Mouse (Mus musculus) heart, embryonic 10.5 days (tissue): ENCODE results near the gene Sgms2. TPM values are rescaled to one million over a fixed set of nuclear protein-coding genes. Genes with fewer than 3 reads are reported as not detected.

Experiments used
- DNase-seq: peaks from one replicate; pipeline ENCODE4 v3.0.0-alpha.2; 2017; ENCODE audit warnings: low spot score
- H3K27ac ChIP-seq: fragments of 300-500 bp; sonication (generic); 2 replicates; pipeline ENCODE4 v1.5.1; 2016; ENCODE audit warnings: mild to moderate bottlenecking
- H3K27me3 ChIP-seq: fragments of 300-500 bp; sonication (generic); 2 replicates; pipeline ENCODE4 v1.6.1; 2016; ENCODE audit warnings: mild to moderate bottlenecking; ENCODE audit not compliant: poor library complexity, insufficient read depth, severe bottlenecking
- H3K36me3 ChIP-seq: fragments of 300-500 bp; sonication (generic); 2 replicates; pipeline ENCODE4 v1.6.1; 2016; ENCODE audit warnings: mild to moderate bottlenecking, moderate library complexity
- H3K4me1 ChIP-seq: fragments of 300-500 bp; sonication (generic); 2 replicates; pipeline ENCODE4 v1.6.1; 2016; ENCODE audit warnings: mild to moderate bottlenecking
- H3K4me3 ChIP-seq: fragments of 300-500 bp; sonication (generic); 2 replicates; pipeline ENCODE4 v1.5.1; 2016; ENCODE audit warnings: mild to moderate bottlenecking, moderate library complexity
- H3K9me3 ChIP-seq: fragments of 300-500 bp; sonication (generic); 2 replicates; pipeline ENCODE4 v1.6.1; 2016; ENCODE audit warnings: mild to moderate bottlenecking, moderate library complexity
- WGBS: fragments of 180-500 bp; shearing (Covaris S2); methylation state at CpG from one replicate; pipeline ENCODE4 v1.1.7; 2016; 5-methylcytosine and 5-hydroxymethylcytosine counted together
- polyA plus RNA-seq: library from polyadenylated mRNA; unstranded; fragments of >200 nt; fragmentation: Nextera tagmentation; extraction: Ambion mirVana; gene quantifications from 2 replicates; pipeline ENCODE4 v1.2.1, GENCODE M21; 2016

Gene Sgms2
- polyA plus RNA-seq, result 1.4 and 1.9 TPM in 2 replicates

DNA sequence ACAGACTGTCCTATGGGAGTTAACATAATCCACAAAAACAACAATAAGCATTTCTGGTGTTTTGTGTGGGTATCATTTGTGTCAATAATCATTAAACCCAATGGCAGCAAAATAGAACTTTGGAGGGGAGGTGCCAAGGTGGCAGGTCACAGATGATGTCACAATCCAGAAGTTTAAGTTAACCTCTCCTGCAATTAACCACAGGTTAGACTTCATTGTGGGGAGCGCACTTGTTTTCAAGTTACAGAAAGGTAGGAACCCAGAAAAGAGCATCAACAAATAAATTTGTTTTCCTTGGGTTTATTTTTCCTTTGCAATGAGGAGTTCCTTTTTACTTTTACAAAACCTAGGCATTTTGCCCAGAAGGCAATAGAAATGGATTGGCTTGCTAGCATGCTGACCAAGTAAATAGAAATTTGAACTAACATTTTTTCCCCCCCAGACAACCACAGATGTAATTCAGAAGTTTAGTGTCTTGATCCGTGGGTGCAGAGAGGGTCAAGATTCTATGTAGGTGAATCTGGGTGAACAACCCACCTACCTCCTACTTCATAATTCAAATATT lies at the start of gene Sgms2:
Sgms2 (minus strand) TSS at position 51 of the 565 bp plus-strand sequence.
- 81% methylated on average over 2 of the region's 2 CpGs for WGBS
- H3K36me3 ChIP-seq, result no peaks in the 10 kb centered on the region
- peak within 1 kb of the TSS; percentile 86 for H3K4me3 ChIP-seq
- H3K9me3 ChIP-seq, result no peaks in the 10 kb centered on the region
- H3K27me3 ChIP-seq, result peaks cover 59% of the 10 kb centered on the region
- DNase-seq, result no peak
- H3K4me1 ChIP-seq, result peaks cover 9% of the 10 kb centered on the region
- H3K27ac ChIP-seq, result peak within 1 kb of the TSS; percentile 89

DNA sequence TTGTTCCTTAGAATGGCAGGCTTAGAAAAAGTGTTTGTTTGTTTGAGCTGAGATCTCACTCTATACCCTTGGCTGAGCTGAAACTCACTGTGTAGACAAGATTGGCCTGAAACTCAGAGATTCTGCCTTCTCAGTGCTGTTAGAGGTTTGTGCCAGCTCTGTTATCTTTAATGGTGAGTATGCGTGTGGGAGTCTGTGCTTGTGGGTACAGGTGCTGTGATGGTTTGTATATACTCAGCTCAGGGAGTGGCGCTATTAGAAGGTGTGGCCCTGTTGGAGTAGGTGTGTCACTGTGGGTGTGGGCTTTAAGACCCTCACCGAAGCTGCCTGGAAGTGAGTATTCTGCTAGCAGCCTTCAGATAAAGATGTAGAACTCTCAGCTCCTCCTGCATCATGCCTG lies 34.0 kb upstream of the Sgms2 start:
- DNase-seq, result no peak
- Histone ChIP-seq H3K4me1 (no peaks in the 10 kb centered on the region), H3K36me3 (no peaks in the 10 kb centered on the region), H3K9me3 (no peaks in the 10 kb centered on the region), H3K27ac (no peak overlapping the region), H3K4me3 (no peak overlapping the region), H3K27me3 (no peaks in the 10 kb centered on the region)
- WGBS, result 75% methylated on average over 3 of the region's 3 CpGs

- H3K4me3 ChIP-seq, result no peak overlapping the region
- no peaks in the 10 kb centered on the region for H3K4me1 ChIP-seq
- H3K27ac ChIP-seq, result no peak overlapping the region
- no peaks in the 10 kb centered on the region for H3K9me3 ChIP-seq
- no peaks in the 10 kb centered on the region for H3K36me3 ChIP-seq
- no peaks in the 10 kb centered on the region for H3K27me3 ChIP-seq
- DNase-seq, result no peak
- WGBS, result 19% methylated on average over 11 of the region's 11 CpGs
Observed at GRCm38 (mm10) chr3:131524779-131525178, 33.6 kb upstream of the Sgms2 start.

- Histone ChIP-seq H3K9me3 (no peaks in the 10 kb centered on the region), H3K27ac (no peak overlapping the region), H3K36me3 (no peaks in the 10 kb centered on the region), H3K4me1 (no peaks in the 10 kb centered on the region), H3K27me3 (no peaks in the 10 kb centered on the region), H3K4me3 (no peak overlapping the region)
- no peak for DNase-seq
- WGBS, result 70% methylated on average over 5 of the region's 5 CpGs
Observed at GRCm38 (mm10) chr3:131524210-131524609, 33.0 kb upstream of the Sgms2 start.

- Histone ChIP-seq H3K4me1 (no peaks in the 10 kb centered on the region), H3K27me3 (no peaks in the 10 kb centered on the region), H3K27ac (no peak overlapping the region), H3K36me3 (no peaks in the 10 kb centered on the region), H3K9me3 (no peaks in the 10 kb centered on the region), H3K4me3 (no peak overlapping the region)
- DNase-seq, result no peak
- 79% methylated on average over 9 of the region's 9 CpGs for WGBS
Observed at GRCm38 (mm10) chr3:131523749-131524148, 32.5 kb upstream of the Sgms2 start.

GRCm38 (mm10) chr3:131522243-131522642 lies 31.0 kb upstream of the Sgms2 start:
- WGBS, result 69% methylated on average over 7 of the region's 7 CpGs
- no peaks in the 10 kb centered on the region for H3K27me3 ChIP-seq
- H3K4me1 ChIP-seq, result no peaks in the 10 kb centered on the region
- no peaks in the 10 kb centered on the region for H3K9me3 ChIP-seq
- no peak for DNase-seq
- H3K27ac ChIP-seq, result no peak overlapping the region
- no peak overlapping the region for H3K4me3 ChIP-seq
- no peaks in the 10 kb centered on the region for H3K36me3 ChIP-seq

DNA sequence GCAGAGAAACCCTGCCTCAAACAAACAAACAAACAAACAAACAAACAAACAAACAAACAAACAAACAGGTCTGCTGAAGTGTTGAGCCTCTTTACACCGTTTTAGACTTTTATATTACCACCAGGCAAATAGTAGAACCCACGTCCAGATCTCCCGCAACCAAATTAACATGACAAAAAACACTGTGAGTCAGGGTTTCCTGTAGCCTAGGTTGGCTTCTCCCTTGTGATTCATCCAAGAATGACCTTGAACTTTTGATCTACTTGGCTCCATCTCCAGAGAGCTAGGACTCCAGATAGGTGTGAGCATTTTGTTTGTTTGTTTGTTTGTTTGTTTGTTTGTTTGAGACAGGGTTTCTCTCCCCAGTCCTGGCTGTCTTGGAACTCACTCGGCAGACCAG lies 30.0 kb upstream of the Sgms2 start:
- Histone ChIP-seq H3K27ac (no peak overlapping the region), H3K36me3 (no peaks in the 10 kb centered on the region), H3K4me1 (no peaks in the 10 kb centered on the region), H3K9me3 (no peaks in the 10 kb centered on the region), H3K4me3 (no peak overlapping the region), H3K27me3 (no peaks in the 10 kb centered on the region)
- no peak for DNase-seq
- WGBS, result 80% methylated on average over 4 of the region's 4 CpGs

GRCm38 (mm10) chr3:131517756-131518155 lies 26.5 kb upstream of the Sgms2 start:
- H3K27me3 ChIP-seq, result no peaks in the 10 kb centered on the region
- no peak overlapping the region for H3K4me3 ChIP-seq
- H3K9me3 ChIP-seq, result no peaks in the 10 kb centered on the region
- WGBS, result 81% methylated on average over 6 of the region's 6 CpGs
- H3K27ac ChIP-seq, result no peak overlapping the region
- no peak for DNase-seq
- H3K36me3 ChIP-seq, result no peaks in the 10 kb centered on the region
- no peaks in the 10 kb centered on the region for H3K4me1 ChIP-seq

- Histone ChIP-seq H3K27ac (no peak overlapping the region), H3K27me3 (no peaks in the 10 kb centered on the region), H3K36me3 (no peaks in the 10 kb centered on the region), H3K4me3 (no peak overlapping the region), H3K4me1 (no peaks in the 10 kb centered on the region), H3K9me3 (no peaks in the 10 kb centered on the region)
- DNase-seq, result no peak
- 77% methylated on average over 7 of the region's 7 CpGs for WGBS
Observed at GRCm38 (mm10) chr3:131516332-131516999, 25.3 kb upstream of the Sgms2 start.

DNA sequence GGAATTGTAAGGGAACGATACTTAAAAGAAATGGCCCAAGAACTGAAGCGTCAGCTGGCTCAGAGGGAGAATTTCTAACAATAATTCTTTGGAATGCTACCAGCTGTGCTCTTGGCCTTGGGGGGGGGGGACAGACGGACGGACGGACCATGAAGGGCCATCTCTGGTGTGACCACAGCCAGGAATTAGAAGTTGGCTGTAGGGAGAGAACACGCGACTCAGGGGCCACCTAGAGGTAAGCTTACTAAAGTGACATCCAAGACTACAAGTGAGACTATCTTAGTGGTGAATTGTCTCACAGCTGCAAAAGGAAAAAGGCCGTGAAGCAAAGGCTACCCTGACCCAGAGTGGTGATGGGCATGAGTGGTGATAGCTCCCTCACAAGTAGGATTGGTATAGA lies 20.4 kb upstream of the Sgms2 start:
- 64% methylated on average over 8 of the region's 8 CpGs for WGBS
- H3K27me3 ChIP-seq, result no peaks in the 10 kb centered on the region
- no peaks in the 10 kb centered on the region for H3K36me3 ChIP-seq
- DNase-seq, result no peak
- no peaks in the 10 kb centered on the region for H3K4me1 ChIP-seq
- H3K4me3 ChIP-seq, result no peak overlapping the region
- no peaks in the 10 kb centered on the region for H3K9me3 ChIP-seq
- no peak overlapping the region for H3K27ac ChIP-seq

DNA sequence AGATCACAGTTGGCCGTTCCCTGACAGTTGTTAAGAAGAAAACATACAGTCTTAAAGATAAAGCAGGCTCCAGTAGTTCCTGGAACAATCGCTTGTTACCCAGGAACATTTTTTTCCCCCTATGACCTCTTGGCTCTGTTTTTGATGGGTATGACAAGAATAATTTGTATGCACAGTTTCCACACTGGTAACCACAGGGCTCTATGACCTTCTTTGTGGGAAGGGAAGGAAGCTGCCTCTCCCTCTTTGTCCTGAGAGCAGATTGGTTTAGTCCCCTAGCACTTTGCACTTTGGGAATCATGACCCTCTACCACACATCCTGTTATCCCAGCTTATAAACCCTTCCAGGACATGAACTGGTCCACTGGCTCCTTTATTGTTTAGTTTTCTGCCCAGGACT lies 16.8 kb upstream of the Sgms2 start:
- Histone ChIP-seq H3K9me3 (no peaks in the 10 kb centered on the region), H3K4me3 (no peak overlapping the region), H3K4me1 (no peaks in the 10 kb centered on the region), H3K27me3 (no peaks in the 10 kb centered on the region), H3K27ac (no peak overlapping the region), H3K36me3 (no peaks in the 10 kb centered on the region)
- no peak for DNase-seq
- 73% methylated on average over 2 of the region's 2 CpGs for WGBS

DNA sequence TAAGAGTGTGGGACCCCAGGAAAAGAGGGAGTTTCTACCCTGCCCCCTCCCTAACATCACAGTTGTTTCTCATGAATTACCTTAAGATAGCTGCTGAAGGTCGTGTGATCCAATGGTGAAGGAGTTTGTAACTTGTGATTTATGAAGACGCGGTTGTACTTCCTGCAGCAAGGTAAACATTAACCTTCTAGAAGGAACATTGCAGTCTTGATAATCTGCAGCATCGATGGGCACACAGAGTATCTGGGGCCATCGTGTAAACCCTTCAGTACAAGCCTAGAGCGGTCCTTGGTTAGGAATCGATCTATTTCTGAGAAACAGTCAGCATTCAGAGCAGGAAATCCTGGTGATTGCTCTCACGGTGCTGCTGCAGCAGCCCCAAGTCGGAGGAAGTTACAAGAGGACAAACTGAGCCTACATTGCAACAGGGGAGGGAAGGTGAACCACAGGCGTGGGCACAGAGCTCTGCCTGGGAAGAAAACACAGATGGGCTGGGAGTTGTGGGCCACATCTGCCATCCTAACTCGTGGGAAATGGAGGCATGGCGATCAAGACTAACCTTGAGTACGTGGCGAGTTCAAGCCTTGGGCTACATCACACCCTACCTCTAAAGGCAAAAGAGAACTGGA lies 13.5 kb upstream of the Sgms2 start:
- H3K27me3 ChIP-seq, result no peaks in the 10 kb centered on the region
- H3K36me3 ChIP-seq, result no peaks in the 10 kb centered on the region
- no peak overlapping the region for H3K27ac ChIP-seq
- no peaks in the 10 kb centered on the region for H3K9me3 ChIP-seq
- WGBS, result 77% methylated on average over 14 of the region's 14 CpGs
- DNase-seq, result no peak
- no peaks in the 10 kb centered on the region for H3K4me1 ChIP-seq
- H3K4me3 ChIP-seq, result no peak overlapping the region

GRCm38 (mm10) chr3:131501677-131502370 lies 10.6 kb upstream of the Sgms2 start:
- 85% methylated on average over 10 of the region's 10 CpGs for WGBS

More at GRCm38 (mm10) chr3:131501677-131502370, 10.6 kb upstream of the Sgms2 start:
- Histone ChIP-seq H3K27me3 (no peaks in the 10 kb centered on the region), H3K9me3 (no peaks in the 10 kb centered on the region), H3K4me1 (no peaks in the 10 kb centered on the region), H3K27ac (no peak overlapping the region), H3K36me3 (no peaks in the 10 kb centered on the region), H3K4me3 (no peak overlapping the region)
- DNase-seq, result no peak
